Mouse (Mus musculus): ENCODE results near the gene Prkca.

- TF ChIP-seq POLR2A (IDR thresholded peaks at IDR 0.05; ENCODE audit: borderline replicate concordance, insufficient read depth, low read length), result no peak
- peak; percentile 31; the same call in 1 of the 2 replicates for TF ChIP-seq CTCF (IDR thresholded peaks at IDR 0.05; ENCODE audit: borderline replicate concordance, insufficient read depth, low read depth, low read length)
Observed at GRCm38 (mm10) chr11:108135407-108136159, 208.1 kb downstream of the Prkca start.

Data from cerebellum, adult 2 months (tissue).